Mouse (Mus musculus) intestine, postnatal 0 days (tissue): ENCODE results near the gene Pknox2. TPM values are rescaled to one million over a fixed set of nuclear protein-coding genes. Genes with fewer than 3 reads are reported as not detected.

Source experiments
- ATAC-seq: fragments of 200-750 bp; cut with Nextera tagmentation; 2 replicates; pipeline ENCODE4 v1.8.0; 2017; ENCODE audit warnings: mild to moderate bottlenecking, moderate TSS enrichment, moderate library complexity
- H3K27ac ChIP-seq: fragments of 300-500 bp; sonication (generic); 2 replicates; pipeline ENCODE4 v1.5.1; 2014; ENCODE audit warnings: mild to moderate bottlenecking, low read depth, low read length, moderate library complexity
- H3K27me3 ChIP-seq: fragments of 300-500 bp; sonication (generic); replicated peaks from 2 replicates; pipeline ENCODE4 v1.6.1; 2014; ENCODE audit warnings: low read length, mixed read lengths; ENCODE audit not compliant: control insufficient read depth, insufficient read depth
- H3K36me3 ChIP-seq: fragments of 300-500 bp; sonication (generic); 2 replicates; pipeline ENCODE4 v1.6.1; 2014; ENCODE audit warnings: mild to moderate bottlenecking, moderate library complexity; ENCODE audit not compliant: control insufficient read depth, insufficient read depth
- H3K4me1 ChIP-seq: fragments of 300-500 bp; sonication (generic); replicated peaks from 2 replicates; pipeline ENCODE4 v1.6.1; 2014; ENCODE audit warnings: antibody characterized with exemption, low read length, mixed read lengths; ENCODE audit not compliant: control insufficient read depth, insufficient read depth
- H3K4me2 ChIP-seq: fragments of 300-500 bp; sonication (generic); replicated peaks from 2 replicates; pipeline ENCODE4 v1.6.1; 2014; ENCODE audit warnings: low read depth, mild to moderate bottlenecking, moderate library complexity
- H3K4me3 ChIP-seq: fragments of 300-500 bp; sonication (generic); 2 replicates; pipeline ENCODE4 v1.5.1; 2014; ENCODE audit warnings: low read depth, low read length
- H3K9ac ChIP-seq: fragments of 300-500 bp; sonication (generic); 2 replicates; pipeline ENCODE4 v1.6.1; 2014; ENCODE audit warnings: mild to moderate bottlenecking, low read depth, low read length
- H3K9me3 ChIP-seq: fragments of 300-500 bp; sonication (generic); 2 replicates; pipeline ENCODE4 v1.6.1; 2016; ENCODE audit warnings: mixed run types; ENCODE audit not compliant: control insufficient read depth
- CTCF ChIP-seq: sonication (generic); IDR thresholded peaks from 2 replicates; pipeline ENCODE4 v1.5.1; 2016; ENCODE audit warnings: low read depth, mild to moderate bottlenecking, control low read depth, antibody characterized with exemption, moderate library complexity
- WGBS: fragments of 180-500 bp; shearing (Covaris S2); extraction: QIAGEN DNeasy Blood & Tissue Kit; methylation state at CpG from one replicate; pipeline ENCODE4 v1.1.7; 2014; 5-methylcytosine and 5-hydroxymethylcytosine counted together
- polyA plus RNA-seq: library from polyadenylated mRNA; unstranded; fragments of >200 nt; fragmentation: Nextera tagmentation; extraction: Ambion mirVana; gene quantifications from 2 replicates; pipeline ENCODE4 v1.2.1, GENCODE M21; 2015

Gene Pknox2
- polyA plus RNA-seq, 1 experiment from 2014 or later: 2.4 TPM

DNA sequence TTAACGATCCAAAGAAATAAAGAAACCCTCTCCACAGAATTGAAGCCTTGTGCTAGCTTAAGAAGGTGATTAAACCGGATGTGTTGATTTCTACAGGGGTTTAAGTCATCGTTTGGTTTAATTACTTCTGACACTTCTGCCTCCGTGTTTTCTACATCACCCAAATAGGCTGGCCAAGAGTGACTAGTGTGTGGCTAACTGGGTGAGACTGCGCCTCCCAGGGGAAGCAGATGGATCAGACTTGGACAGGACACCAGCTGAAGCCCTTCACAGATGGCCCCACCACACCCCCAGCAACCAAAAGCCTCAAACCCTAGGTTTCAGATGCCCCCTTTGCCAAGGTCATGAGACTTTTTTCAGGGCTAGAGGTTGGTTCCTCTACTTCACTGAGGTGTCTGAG, 205.6 kb downstream of the Pknox2 start:
- H3K36me3 ChIP-seq: no peaks in the 10 kb centered on the region
- ATAC-seq: no peak
- 31% methylated on average over 5 of the region's 5 CpGs for WGBS

DNA sequence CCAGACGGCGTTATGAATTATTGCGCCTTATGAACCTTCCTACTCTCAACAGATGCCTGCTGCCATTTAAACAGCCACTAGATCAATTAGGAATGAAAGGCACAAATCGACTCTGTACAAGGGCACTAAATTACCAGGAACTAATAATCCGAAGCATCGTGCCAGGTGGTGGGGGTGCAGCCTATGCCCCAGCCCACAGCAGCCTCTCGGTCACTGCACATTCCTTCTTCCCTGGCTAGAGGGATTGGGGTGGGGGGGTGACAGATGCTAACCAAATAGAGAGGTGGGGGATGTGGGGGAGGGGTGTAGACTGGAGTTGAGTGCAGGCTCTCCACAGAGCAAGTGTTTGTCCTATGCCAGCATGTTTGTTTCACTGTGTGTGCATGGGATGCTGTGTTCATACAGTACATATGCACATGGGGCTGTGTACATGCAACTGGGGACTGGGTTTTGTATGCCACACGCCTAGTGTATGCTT, 208.6 kb downstream of the Pknox2 start:
- no peak for ATAC-seq
- Histone ChIP-seq H3K4me1 (no peaks in the 10 kb centered on the region), H3K9me3 (no peaks in the 10 kb centered on the region), H3K4me2 (no peak overlapping the region), H3K9ac (no peak overlapping the region), H3K36me3 (no peaks in the 10 kb centered on the region), H3K27ac (no peak overlapping the region), H3K27me3 (no peaks in the 10 kb centered on the region), H3K4me3 (no peak overlapping the region)
- WGBS: 67% methylated on average over 8 of the region's 8 CpGs
- no peak for TF ChIP-seq CTCF

More for the DNA sequence above, 205.6 kb downstream of the Pknox2 start:
- H3K9ac ChIP-seq: no peak overlapping the region
- H3K4me3 ChIP-seq: no peak overlapping the region
- no peak overlapping the region for H3K27ac ChIP-seq
- no peak for TF ChIP-seq CTCF
- H3K9me3 ChIP-seq: no peaks in the 10 kb centered on the region
- no peaks in the 10 kb centered on the region for H3K27me3 ChIP-seq
- no peak overlapping the region for H3K4me2 ChIP-seq
- no peaks in the 10 kb centered on the region for H3K4me1 ChIP-seq

DNA sequence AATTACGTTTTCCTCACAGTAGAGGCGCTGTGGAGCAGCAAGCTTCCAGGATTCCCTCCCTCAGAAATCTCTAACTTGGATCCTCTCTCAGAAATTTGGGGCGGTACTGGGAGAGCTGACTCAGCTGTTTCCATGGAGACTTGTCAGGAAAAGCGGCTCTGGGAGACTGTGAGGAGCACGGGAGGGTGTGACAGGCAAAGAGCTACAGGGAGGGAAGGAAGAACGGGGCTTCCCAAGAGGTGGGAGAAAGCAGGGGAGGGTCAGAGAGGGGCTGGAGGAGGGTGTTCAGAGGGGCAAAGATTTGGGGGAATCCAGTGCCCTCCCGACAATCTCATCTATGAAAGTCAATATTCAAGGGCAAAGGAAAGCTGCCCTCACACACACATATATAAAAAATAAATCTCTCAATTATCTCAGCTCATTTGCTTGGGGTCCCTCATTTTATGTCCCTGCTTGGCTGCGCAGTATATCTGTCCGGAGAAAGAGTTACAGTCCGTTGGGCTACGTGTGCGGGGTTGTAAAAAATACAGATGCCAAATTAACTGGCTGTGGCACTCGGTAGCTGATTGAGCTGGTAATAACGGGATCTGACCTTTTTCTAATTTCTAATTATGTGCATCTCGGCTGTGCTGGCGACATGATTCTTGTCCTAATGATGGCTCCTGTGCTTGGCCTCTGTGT, 213.3 kb downstream of the Pknox2 start:
- Histone ChIP-seq H3K27ac (no peak overlapping the region), H3K4me2 (no peak overlapping the region), H3K36me3 (no peaks in the 10 kb centered on the region), H3K9ac (no peak overlapping the region), H3K9me3 (no peaks in the 10 kb centered on the region), H3K4me1 (no peaks in the 10 kb centered on the region), H3K4me3 (no peak overlapping the region), H3K27me3 (no peaks in the 10 kb centered on the region)
- peak; percentile 72 for TF ChIP-seq CTCF
- no peak for ATAC-seq
- 47% methylated on average over 16 of the region's 16 CpGs for WGBS

DNA sequence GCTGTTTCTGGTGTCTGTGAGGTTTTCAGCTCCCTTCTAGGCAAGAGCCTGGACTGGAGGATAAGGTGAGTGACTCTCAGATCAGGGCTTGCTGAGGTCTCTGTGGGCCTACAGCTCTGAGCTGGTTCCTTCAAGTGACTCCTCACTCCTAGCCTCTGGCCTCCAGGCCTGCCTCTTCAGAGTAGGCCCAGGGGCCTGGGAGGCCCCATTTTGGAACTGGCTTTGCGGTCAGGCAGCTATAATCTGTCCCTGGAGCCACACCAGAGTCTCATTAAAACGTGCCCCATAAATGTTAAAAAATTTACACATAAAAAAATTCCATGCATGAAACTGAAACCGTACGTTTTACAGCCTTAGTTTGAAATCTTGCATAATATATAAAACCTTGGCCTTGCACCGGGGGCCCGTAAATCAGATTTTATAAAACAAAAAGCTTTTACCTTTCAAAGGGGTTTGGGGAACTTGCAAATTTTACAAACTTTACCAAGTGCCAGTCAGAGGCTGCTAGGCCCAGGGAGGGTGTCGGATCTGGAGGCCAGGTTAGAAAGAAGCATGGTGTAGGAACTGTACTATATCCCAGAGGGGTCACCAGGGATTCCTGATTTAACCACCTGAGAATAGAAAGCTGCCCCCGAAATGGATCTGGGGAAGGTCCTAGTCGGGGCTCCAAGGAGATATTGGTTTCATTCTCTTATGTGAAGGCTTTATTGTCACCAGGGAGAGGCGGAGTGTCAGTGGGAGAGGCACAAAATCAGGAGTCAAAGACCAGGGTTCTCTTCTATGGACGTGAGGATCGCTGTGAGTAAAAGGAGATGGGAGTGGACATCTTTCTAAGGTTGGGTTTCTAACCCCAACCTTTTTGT, 214.0 kb downstream of the Pknox2 start:
- Histone ChIP-seq H3K9ac (no peak overlapping the region), H3K36me3 (no peaks in the 10 kb centered on the region), H3K4me1 (no peaks in the 10 kb centered on the region), H3K4me3 (no peak overlapping the region), H3K9me3 (no peaks in the 10 kb centered on the region), H3K4me2 (no peak overlapping the region), H3K27ac (no peak overlapping the region), H3K27me3 (no peaks in the 10 kb centered on the region)
- no peak for ATAC-seq
- TF ChIP-seq CTCF: no peak
- 69% methylated on average over 12 of the region's 12 CpGs for WGBS

DNA sequence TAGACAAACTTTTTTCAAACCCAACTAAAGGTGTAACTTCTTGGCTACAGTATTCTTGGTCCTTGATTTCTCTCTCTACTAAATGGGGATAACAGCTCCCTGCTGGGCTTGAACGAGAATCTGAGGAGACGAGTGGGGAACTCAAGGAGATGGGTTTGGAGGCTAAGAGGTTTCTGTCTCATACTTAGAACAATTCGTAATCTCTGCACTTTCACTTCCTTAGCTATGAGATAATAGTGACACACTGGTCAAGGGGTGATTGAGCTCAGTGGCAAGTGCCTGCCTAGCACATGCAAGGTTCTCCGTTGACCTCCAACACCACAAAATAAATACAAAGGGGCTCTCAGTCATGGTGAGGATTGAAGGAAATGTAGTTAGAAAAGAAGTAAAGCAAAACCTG, 215.6 kb downstream of the Pknox2 start:
- 69% methylated on average over 4 of the region's 4 CpGs for WGBS
- Histone ChIP-seq H3K4me2 (no peak overlapping the region), H3K27ac (no peak overlapping the region), H3K4me1 (no peaks in the 10 kb centered on the region), H3K36me3 (no peaks in the 10 kb centered on the region), H3K27me3 (no peaks in the 10 kb centered on the region), H3K4me3 (no peak overlapping the region), H3K9ac (no peak overlapping the region), H3K9me3 (no peaks in the 10 kb centered on the region)
- TF ChIP-seq CTCF: no peak
- no peak for ATAC-seq

DNA sequence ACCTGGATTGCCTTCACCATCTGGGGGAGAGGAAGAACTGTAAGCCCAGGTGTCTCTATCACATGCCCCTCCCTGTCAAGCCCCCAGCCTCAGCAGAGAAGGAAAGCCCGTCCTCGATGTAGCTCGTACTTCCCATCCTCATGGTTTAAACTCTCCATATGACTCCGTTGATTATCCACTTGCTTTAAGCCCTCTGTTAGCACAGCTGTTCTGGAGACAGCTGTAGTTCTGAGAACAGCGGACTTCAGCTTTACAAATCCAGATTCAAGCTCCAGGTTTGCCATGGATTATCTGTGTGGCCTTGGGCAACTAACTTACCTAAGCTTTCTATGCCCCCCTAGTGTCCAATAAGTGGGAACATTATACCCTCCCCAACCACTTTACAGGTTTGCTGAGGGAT, 223.5 kb downstream of the Pknox2 start:
- H3K9me3 ChIP-seq: no peaks in the 10 kb centered on the region
- H3K4me2 ChIP-seq: no peak overlapping the region
- H3K36me3 ChIP-seq: no peaks in the 10 kb centered on the region
- ATAC-seq: no peak
- no peak overlapping the region for H3K27ac ChIP-seq
- WGBS: 78% methylated on average over 5 of the region's 5 CpGs
- no peaks in the 10 kb centered on the region for H3K27me3 ChIP-seq
- H3K4me3 ChIP-seq: no peak overlapping the region
- H3K9ac ChIP-seq: no peak overlapping the region
- TF ChIP-seq CTCF: no peak
- H3K4me1 ChIP-seq: no peaks in the 10 kb centered on the region
